Mouse (Mus musculus): ENCODE results near the gene Rbm20. TPM values are rescaled to one million over a fixed set of nuclear protein-coding genes. Genes with fewer than 3 reads are reported as not detected.

Gene Rbm20
- polyA plus RNA-seq, 1 experiment from 2014 or later = 0.52 TPM

- WGBS = 81% methylated on average over 14 of the region's 14 CpGs
- TF ChIP-seq CTCF (IDR thresholded peaks at IDR 0.05; ENCODE audit: low read depth) = no peak
- no peak overlapping the region for H3K4me3 ChIP-seq (ENCODE audit: low read depth, low read length)
Observed at GRCm38 (mm10) chr19:53899941-53900610, 223.0 kb downstream of the Rbm20 start.

GRCm38 (mm10) chr19:53901931-53902738, 225.0 kb downstream of the Rbm20 start:
- no peaks in the 10 kb centered on the region for H3K27me3 ChIP-seq (replicated peaks; ENCODE audit: control insufficient read depth, insufficient read depth, low read length)
- WGBS = 39% methylated on average over 15 of the region's 15 CpGs

More at GRCm38 (mm10) chr19:53899941-53900610, 223.0 kb downstream of the Rbm20 start:
- Histone ChIP-seq H3K9me3 (ENCODE audit: control insufficient read depth) (no peaks in the 10 kb centered on the region), H3K9ac (ENCODE audit: low read depth, low read length) (no peak overlapping the region), H3K4me2 (replicated peaks; ENCODE audit: low read depth) (no peak overlapping the region), H3K4me1 (replicated peaks; ENCODE audit: control insufficient read depth, insufficient read depth, low read length) (0 out of 2 replicates have a peak, but pooled peaks cover 10% of the 10 kb centered on the region), H3K27ac (ENCODE audit: low read depth, low read length) (no peak overlapping the region), H3K27me3 (replicated peaks; ENCODE audit: control insufficient read depth, insufficient read depth, low read length) (no peaks in the 10 kb centered on the region), H3K36me3 (ENCODE audit: control insufficient read depth, insufficient read depth) (no peaks in the 10 kb centered on the region)
- no peak for ATAC-seq

GRCm38 (mm10) chr19:53902739-53903487, 225.8 kb downstream of the Rbm20 start:
- 0 out of 2 replicates have a peak, but pooled peaks cover 7% of the 10 kb centered on the region for H3K4me1 ChIP-seq (replicated peaks; ENCODE audit: control insufficient read depth, insufficient read depth, low read length)
- peak overlapping the region; percentile 95 for H3K9ac ChIP-seq (ENCODE audit: low read depth, low read length)
- no peak for TF ChIP-seq CTCF (IDR thresholded peaks at IDR 0.05; ENCODE audit: low read depth)
- peak overlapping the region; percentile 82 for H3K4me3 ChIP-seq (ENCODE audit: low read depth, low read length)
- H3K9me3 ChIP-seq (ENCODE audit: control insufficient read depth) = no peaks in the 10 kb centered on the region
- no peaks in the 10 kb centered on the region for H3K36me3 ChIP-seq (ENCODE audit: control insufficient read depth, insufficient read depth)
- no peaks in the 10 kb centered on the region for H3K27me3 ChIP-seq (replicated peaks; ENCODE audit: control insufficient read depth, insufficient read depth, low read length)
- peak overlapping the region; percentile 93 for H3K27ac ChIP-seq (ENCODE audit: low read depth, low read length)
- peak overlapping the region; percentile 82 for H3K4me2 ChIP-seq (replicated peaks; ENCODE audit: low read depth)
- whole genome bisulfite sequencing = under 1% methylated on average over 51 of the region's 61 CpGs
- peak; percentile 98 for ATAC-seq

More at GRCm38 (mm10) chr19:53901931-53902738, 225.0 kb downstream of the Rbm20 start:
- no peak for TF ChIP-seq CTCF (IDR thresholded peaks at IDR 0.05; ENCODE audit: low read depth)
- no peaks in the 10 kb centered on the region for H3K9me3 ChIP-seq (ENCODE audit: control insufficient read depth)
- H3K36me3 ChIP-seq (ENCODE audit: control insufficient read depth, insufficient read depth) = no peaks in the 10 kb centered on the region
- ATAC-seq = no peak
- peak overlapping the region; percentile 82 for H3K4me3 ChIP-seq (ENCODE audit: low read depth, low read length)
- H3K4me2 ChIP-seq (replicated peaks; ENCODE audit: low read depth) = peak overlapping the region; percentile 82
- 0 out of 2 replicates have a peak, but pooled peaks cover 7% of the 10 kb centered on the region for H3K4me1 ChIP-seq (replicated peaks; ENCODE audit: control insufficient read depth, insufficient read depth, low read length)
- H3K27ac ChIP-seq (ENCODE audit: low read depth, low read length) = peak overlapping the region; percentile 93
- H3K9ac ChIP-seq (ENCODE audit: low read depth, low read length) = peak overlapping the region; percentile 95

- under 1% methylated on average over 83 of the region's 83 CpGs for WGBS
Observed at GRCm38 (mm10) chr19:53903507-53904321, 226.6 kb downstream of the Rbm20 start.

GRCm38 (mm10) chr19:53904833-53905480, 227.9 kb downstream of the Rbm20 start:
- 0 out of 2 replicates have a peak, but pooled peaks cover 7% of the 10 kb centered on the region for H3K4me1 ChIP-seq (replicated peaks; ENCODE audit: control insufficient read depth, insufficient read depth, low read length)
- H3K4me2 ChIP-seq (replicated peaks; ENCODE audit: low read depth) = peak overlapping the region; percentile 82
- H3K4me3 ChIP-seq (ENCODE audit: low read depth, low read length) = peak overlapping the region; percentile 82
- no peaks in the 10 kb centered on the region for H3K27me3 ChIP-seq (replicated peaks; ENCODE audit: control insufficient read depth, insufficient read depth, low read length)
- ATAC-seq = no peak
- no peak overlapping the region for H3K27ac ChIP-seq (ENCODE audit: low read depth, low read length)
- peaks cover 7% of the 10 kb centered on the region; the same call in 1 of the 2 replicates for H3K36me3 ChIP-seq (ENCODE audit: control insufficient read depth, insufficient read depth)
- no peak for TF ChIP-seq CTCF (IDR thresholded peaks at IDR 0.05; ENCODE audit: low read depth)
- 22% methylated on average over 7 of the region's 7 CpGs for WGBS
- H3K9ac ChIP-seq (ENCODE audit: low read depth, low read length) = peak overlapping the region; percentile 95
- no peaks in the 10 kb centered on the region for H3K9me3 ChIP-seq (ENCODE audit: control insufficient read depth)

More at GRCm38 (mm10) chr19:53903507-53904321, 226.6 kb downstream of the Rbm20 start:
- Histone ChIP-seq H3K9me3 (ENCODE audit: control insufficient read depth) (no peaks in the 10 kb centered on the region), H3K27ac (ENCODE audit: low read depth, low read length) (peak overlapping the region; percentile 93), H3K9ac (ENCODE audit: low read depth, low read length) (peak overlapping the region; percentile 95), H3K27me3 (replicated peaks; ENCODE audit: control insufficient read depth, insufficient read depth, low read length) (no peaks in the 10 kb centered on the region), H3K4me3 (ENCODE audit: low read depth, low read length) (peak overlapping the region; percentile 82), H3K36me3 (ENCODE audit: control insufficient read depth, insufficient read depth) (no peaks in the 10 kb centered on the region), H3K4me2 (replicated peaks; ENCODE audit: low read depth) (peak overlapping the region; percentile 82), H3K4me1 (replicated peaks; ENCODE audit: control insufficient read depth, insufficient read depth, low read length) (0 out of 2 replicates have a peak, but pooled peaks cover 7% of the 10 kb centered on the region)
- peak; percentile 65 for TF ChIP-seq CTCF (IDR thresholded peaks at IDR 0.05; ENCODE audit: low read depth)
- ATAC-seq = peak; percentile 62
